ENCODE assay signal across 25 mouse cellular contexts in genomic region chr13:113022467-113022866, GRCm38 (mm10). TPM values are rescaled to one million over a fixed set of nuclear protein-coding genes. Genes with fewer than 3 reads are reported as not detected.
DNase-seq lines count a peak whose midpoint lies in the region; ATAC-seq and TF ChIP-seq lines count a peak whose summit lies in the region.
"Had no signal": no experiment of that assay in that cellular context is flagged by ENCODE, and none has a peak within 500 bp of the region (broad histone marks: within the 10 kb centered on the region; RNA-seq: fewer than 3 reads in every experiment).

No protein-coding gene starts in this region.

- TF ChIP-seq CTCF in liver, adult 2 months (IDR thresholded peaks at IDR 0.05; ENCODE audit: low read depth, low read length): no peak
- no peak for TF ChIP-seq CTCF in lung, postnatal 0 days (IDR thresholded peaks at IDR 0.05)

- no peak overlapping the region for H3K4me2 ChIP-seq in liver, embryonic 11.5 days
- H3K4me2 ChIP-seq in lung, postnatal 0 days (replicated peaks; ENCODE audit: low read depth, low read length): no peak overlapping the region
- H3K4me2 ChIP-seq: embryonic facial prominence, embryonic 13.5 days; forebrain, embryonic 12.5 days; hindbrain, embryonic 12.5 days had no signal

- ATAC-seq in liver, embryonic 11.5 days (replicated peaks; ENCODE audit: low FRiP score): no peak
- no peak for ATAC-seq in lung, postnatal 0 days
- ATAC-seq: activated CD4-positive, CD25-positive, alpha-beta regulatory T cell, adult 4 months; forebrain, embryonic 16.5 days; hindbrain, embryonic 16.5 days; Patski had no signal

- no peak for TF ChIP-seq POLR2A in liver, adult 2 months (IDR thresholded peaks at IDR 0.05; ENCODE audit: extremely low read depth, insufficient read depth, low read length)

- no peak overlapping the region for H3K27ac ChIP-seq in liver, adult 2 months (replicated peaks; ENCODE audit: insufficient read depth, low read depth, low read length)
- H3K27ac ChIP-seq in liver, embryonic 11.5 days (ENCODE audit: low read depth, low read length): no peak overlapping the region
- H3K27ac ChIP-seq in lung, postnatal 0 days (ENCODE audit: low read length): 0 out of 2 replicates have a peak overlapping the region, but pooled peaks have one; percentile 47
- H3K27ac ChIP-seq: embryonic facial prominence, embryonic 13.5 days; forebrain, embryonic 12.5 days; heart, adult 2 months; heart, embryonic 13.5 days; hindbrain, embryonic 12.5 days had no signal

- no peaks in the 10 kb centered on the region for H3K9me3 ChIP-seq in liver, embryonic 11.5 days (ENCODE audit: control insufficient read depth, low read length)
- no peaks in the 10 kb centered on the region for H3K9me3 ChIP-seq in lung, postnatal 0 days (ENCODE audit: low read length)
- H3K9me3 ChIP-seq: embryonic facial prominence, embryonic 13.5 days; forebrain, embryonic 12.5 days; heart, embryonic 13.5 days; hindbrain, embryonic 12.5 days had no signal

- H3K79me2 ChIP-seq in liver, adult 2 months (ENCODE audit: control insufficient read depth, insufficient read depth, low read length): no peaks in the 10 kb centered on the region

- peak; percentile 17 for DNase-seq in liver, adult 2 months (ENCODE audit: extremely low read depth, low read depth, low spot score)
- no peak for DNase-seq in liver, embryonic 11.5 days (ENCODE audit: low spot score)
- no peak for DNase-seq in lung, postnatal 0 days (ENCODE audit: low spot score)
- DNase-seq in lung, postnatal 14 days: no peak
- DNase-seq in induced T-regulatory cell, adult 2 months (ENCODE audit: low read depth): peak; percentile 46
- DNase-seq in layer of hippocampus, postnatal 36 days: no peak
- no peak for DNase-seq in layer of hippocampus, postnatal 14 days (ENCODE audit: low spot score in 2 of 2)
- DNase-seq: adrenal gland, postnatal 25 days; cerebellum, adult 18-20 months; cerebellum, adult 9-11 months; cerebellum, postnatal 36 days; gastrocnemius, postnatal 10 days; heart, adult 2 months; heart, postnatal 4 days had no signal

- no peak overlapping the region for H3K9ac ChIP-seq in liver, adult 2 months (ENCODE audit: low read depth, low read length)
- H3K9ac ChIP-seq in liver, embryonic 11.5 days (ENCODE audit: low read depth, low read length): no peak overlapping the region
- H3K9ac ChIP-seq in lung, postnatal 0 days (replicated peaks; ENCODE audit: low read depth): no peak overlapping the region
- H3K9ac ChIP-seq: embryonic facial prominence, embryonic 13.5 days; forebrain, embryonic 12.5 days; heart, embryonic 13.5 days; hindbrain, embryonic 12.5 days had no signal

- TF ChIP-seq EP300 in lung, postnatal 0 days (IDR thresholded peaks at IDR 0.05): no peak

- WGBS in liver, adult 2 months: 73% methylated on average over 8 of the region's 8 CpGs
- WGBS in liver, embryonic 11.5 days: 77% methylated on average over 8 of the region's 8 CpGs
- 68% methylated on average over 8 of the region's 8 CpGs for WGBS in lung, postnatal 0 days

- H3K4me3 ChIP-seq in liver, adult 2 months (ENCODE audit: insufficient read depth, low read depth, low read length): no peak overlapping the region
- no peak overlapping the region for H3K4me3 ChIP-seq in liver, embryonic 11.5 days (ENCODE audit: low read depth, low read length)
- H3K4me3 ChIP-seq in lung, postnatal 0 days (ENCODE audit: low read depth, low read length): no peak overlapping the region
- H3K4me3 ChIP-seq: embryonic facial prominence, embryonic 13.5 days; forebrain, embryonic 12.5 days; heart, adult 2 months; heart, embryonic 13.5 days; hindbrain, embryonic 12.5 days had no signal

- no peaks in the 10 kb centered on the region for H3K36me3 ChIP-seq in liver, adult 2 months (ENCODE audit: control insufficient read depth, insufficient read depth, low read length)
- H3K36me3 ChIP-seq in liver, embryonic 11.5 days (ENCODE audit: control insufficient read depth, insufficient read depth, low read length): no peaks in the 10 kb centered on the region
- no peaks in the 10 kb centered on the region for H3K36me3 ChIP-seq in lung, postnatal 0 days (ENCODE audit: insufficient read depth, low read length)
- H3K36me3 ChIP-seq: embryonic facial prominence, embryonic 13.5 days; forebrain, embryonic 12.5 days; heart, embryonic 13.5 days; hindbrain, embryonic 12.5 days had no signal

- H3K4me1 ChIP-seq in liver, adult 2 months (ENCODE audit: control insufficient read depth, insufficient read depth, low read length): peaks cover 8% of the 10 kb centered on the region
- no peaks in the 10 kb centered on the region for H3K4me1 ChIP-seq in liver, embryonic 11.5 days (replicated peaks; ENCODE audit: control insufficient read depth, insufficient read depth, low read length)
- H3K4me1 ChIP-seq in lung, postnatal 0 days (ENCODE audit: insufficient read depth, low read depth, low read length): no peaks in the 10 kb centered on the region
- H3K4me1 ChIP-seq: embryonic facial prominence, embryonic 13.5 days; forebrain, embryonic 12.5 days; heart, embryonic 13.5 days; hindbrain, embryonic 12.5 days had no signal

- no peaks in the 10 kb centered on the region for H3K27me3 ChIP-seq in liver, adult 2 months (ENCODE audit: control insufficient read depth, insufficient read depth, low read length)
- H3K27me3 ChIP-seq in liver, embryonic 11.5 days (replicated peaks; ENCODE audit: control insufficient read depth, insufficient read depth, low read length): no peaks in the 10 kb centered on the region
- H3K27me3 ChIP-seq in lung, postnatal 0 days (replicated peaks; ENCODE audit: insufficient read depth, low read length): no peaks in the 10 kb centered on the region; the same call in 1 of the 2 replicates

RNA-seq across cellular contexts. Expression of gene Cdc20b, which starts 12.4 kb away (rescaled TPM):
- not detected in 2 replicates for total RNA-seq in liver, adult 2 months (2014; rRNA removed)
- polyA plus RNA-seq in liver, adult 2 months (2012; rRNA removed): not detected in 2 replicates
- not detected in 2 replicates for polyA plus RNA-seq in liver, embryonic 11.5 days (2014; fragmentation: Nextera tagmentation; extraction: Ambion mirVana)
- 0.47 and 0.73 TPM in 2 replicates for polyA plus RNA-seq in lung, postnatal 0 days (2015; fragmentation: Nextera tagmentation; extraction: Ambion mirVana)
- total RNA-seq in layer of hippocampus, postnatal 36 days (2021): not detected
- total RNA-seq in layer of hippocampus, postnatal 14 days (2021): under 1 TPM in 1 of 2 experiments, not detected in 1; 0.21 TPM
- total RNA-seq: adrenal gland, adult 18-20 months; adrenal gland, postnatal 25 days; gastrocnemius, postnatal 10 days; gastrocnemius, postnatal 4 days; heart, adult 2 months; heart, postnatal 4 days had no signal
- polyA plus RNA-seq: heart, embryonic 13.5 days; heart, postnatal 0 days; Patski had no signal

RNA-seq across cellular contexts. Expression of gene Gpx8, which starts 23.7 kb away (rescaled TPM):
- total RNA-seq in liver, adult 2 months (2014; rRNA removed): 2.7 and 2.8 TPM in 2 replicates
- 0.20 and 0.22 TPM in 2 replicates for polyA plus RNA-seq in liver, adult 2 months (2012; rRNA removed)
- polyA plus RNA-seq in liver, embryonic 11.5 days (2014; fragmentation: Nextera tagmentation; extraction: Ambion mirVana): 43.0 and 43.4 TPM in 2 replicates
- 132 and 135 TPM in 2 replicates for polyA plus RNA-seq in lung, postnatal 0 days (2015; fragmentation: Nextera tagmentation; extraction: Ambion mirVana)
- 10 to 100 TPM; 10.1 to 10.9 TPM for total RNA-seq in layer of hippocampus, postnatal 36 days (2021)
- 10 to 100 TPM; 12.1 to 18.4 TPM for total RNA-seq in layer of hippocampus, postnatal 14 days (2021)
- polyA plus RNA-seq: activated CD4-positive, CD25-positive, alpha-beta regulatory T cell, adult 4 months had no signal

RNA-seq across cellular contexts. Expression of gene Mcidas, which starts 28.8 kb away (rescaled TPM):
- total RNA-seq in liver, adult 2 months (2014; rRNA removed): not detected in 2 replicates
- polyA plus RNA-seq in liver, adult 2 months (2012; rRNA removed): not detected in 2 replicates
- not detected in 2 replicates for polyA plus RNA-seq in liver, embryonic 11.5 days (2014; fragmentation: Nextera tagmentation; extraction: Ambion mirVana)
- polyA plus RNA-seq in lung, postnatal 0 days (2015; fragmentation: Nextera tagmentation; extraction: Ambion mirVana): 1.1 and 1.5 TPM in 2 replicates
- under 1 TPM; 0.42 to 0.66 TPM for total RNA-seq in layer of hippocampus, postnatal 36 days (2021)
- total RNA-seq in layer of hippocampus, postnatal 14 days (2021): under 1 TPM; 0.30 to 0.36 TPM
- total RNA-seq: adrenal gland, adult 18-20 months; adrenal gland, postnatal 25 days; gastrocnemius, postnatal 10 days; gastrocnemius, postnatal 4 days; heart, adult 2 months; heart, postnatal 4 days had no signal
- polyA plus RNA-seq: heart, embryonic 13.5 days; heart, postnatal 0 days had no signal

RNA-seq across cellular contexts. Expression of gene Ccno, which starts 34.9 kb away (rescaled TPM):
- total RNA-seq in liver, adult 2 months (2014; rRNA removed): 0.20 and 0.65 TPM in 2 replicates
- 0.70 and 1.7 TPM in 2 replicates for polyA plus RNA-seq in liver, adult 2 months (2012; rRNA removed)
- 0.08 TPM in 1 of 2 replicates, not detected in the other for polyA plus RNA-seq in liver, embryonic 11.5 days (2014; fragmentation: Nextera tagmentation; extraction: Ambion mirVana)
- 6.0 and 6.2 TPM in 2 replicates for polyA plus RNA-seq in lung, postnatal 0 days (2015; fragmentation: Nextera tagmentation; extraction: Ambion mirVana)
- 1 to 10 TPM; 4.3 to 5.0 TPM for total RNA-seq in layer of hippocampus, postnatal 36 days (2021)
- total RNA-seq in layer of hippocampus, postnatal 14 days (2021): 1 to 10 TPM; 2.9 to 3.0 TPM
- polyA plus RNA-seq: activated CD4-positive, CD25-positive, alpha-beta regulatory T cell, adult 4 months had no signal

Comparison
In these comparisons a context has a peak if more than half of its experiments do, and no peak if none do; other contexts are left out.
1. DNase-seq: peak in liver, adult 2 months (single experiment) and induced T-regulatory cell, adult 2 months (single experiment); none in liver, embryonic 11.5 days (single experiment), lung, postnatal 0 days (single experiment), lung, postnatal 14 days (single experiment), layer of hippocampus, postnatal 36 days (0 of 2) and layer of hippocampus, postnatal 14 days (0 of 2).